Mouse (Mus musculus) kidney, embryonic 14.5 days (tissue): ENCODE measurements around the gene Mrps25. TPM values are rescaled to one million over a fixed set of nuclear protein-coding genes. Genes with fewer than 3 reads are reported as not detected.

Experiments
- ATAC-seq: fragments of 200-750 bp; cut with Nextera tagmentation; 2 replicates; pipeline ENCODE4 v1.8.0; 2017; ENCODE audit warnings: moderate number of reproducible peaks, mild to moderate bottlenecking, moderate TSS enrichment, moderate library complexity; ENCODE audit not compliant: low FRiP score, low TSS enrichment
- H3K27ac ChIP-seq: fragments of 300-500 bp; sonication (generic); 2 replicates; pipeline ENCODE4 v1.5.1; 2014; ENCODE audit warnings: low read depth, mild to moderate bottlenecking, low read length, moderate library complexity, mixed read lengths
- H3K27me3 ChIP-seq: fragments of 300-500 bp; sonication (generic); 2 replicates; pipeline ENCODE4 v1.6.1; 2014; ENCODE audit warnings: mild to moderate bottlenecking, low read length; ENCODE audit not compliant: control insufficient read depth, insufficient read depth
- H3K36me3 ChIP-seq: fragments of 300-500 bp; sonication (generic); 2 replicates; pipeline ENCODE4 v1.6.1; 2014; ENCODE audit warnings: low read length, mixed read lengths; ENCODE audit not compliant: control insufficient read depth, insufficient read depth
- H3K4me1 ChIP-seq: fragments of 300-500 bp; sonication (generic); 2 replicates; pipeline ENCODE4 v1.6.1; 2014; ENCODE audit warnings: low read length, mixed read lengths; ENCODE audit not compliant: control insufficient read depth, insufficient read depth
- H3K4me2 ChIP-seq: fragments of 300-500 bp; sonication (generic); replicated peaks from 2 replicates; pipeline ENCODE4 v1.6.1; 2014; ENCODE audit warnings: low read depth, mild to moderate bottlenecking, low read length
- H3K4me3 ChIP-seq: fragments of 300-500 bp; sonication (generic); 2 replicates; pipeline ENCODE4 v1.5.1; 2014; ENCODE audit warnings: mild to moderate bottlenecking, low read length
- H3K9ac ChIP-seq: fragments of 300-500 bp; sonication (generic); 2 replicates; pipeline ENCODE4 v1.6.1; 2014; ENCODE audit warnings: low read depth, mild to moderate bottlenecking, low read length, moderate library complexity
- H3K9me3 ChIP-seq: fragments of 300-500 bp; sonication (generic); 2 replicates; pipeline ENCODE4 v1.6.1; 2016; ENCODE audit warnings: low read length; ENCODE audit not compliant: control insufficient read depth
- WGBS: fragments of 180-500 bp; shearing (Covaris S2); extraction: QIAGEN DNeasy Blood & Tissue Kit; methylation state at CpG from one replicate; pipeline ENCODE4 v1.1.7; 2014; 5-methylcytosine and 5-hydroxymethylcytosine counted together
- polyA plus RNA-seq: library from polyadenylated mRNA; unstranded; fragments of >200 nt; fragmentation: Nextera tagmentation; extraction: Ambion mirVana; gene quantifications from 2 replicates; pipeline ENCODE4 v1.2.1, GENCODE M21; 2014

Mrps25 gene
- polyA plus RNA-seq, 1 experiment from 2014 or later, result 78.3 TPM

DNA sequence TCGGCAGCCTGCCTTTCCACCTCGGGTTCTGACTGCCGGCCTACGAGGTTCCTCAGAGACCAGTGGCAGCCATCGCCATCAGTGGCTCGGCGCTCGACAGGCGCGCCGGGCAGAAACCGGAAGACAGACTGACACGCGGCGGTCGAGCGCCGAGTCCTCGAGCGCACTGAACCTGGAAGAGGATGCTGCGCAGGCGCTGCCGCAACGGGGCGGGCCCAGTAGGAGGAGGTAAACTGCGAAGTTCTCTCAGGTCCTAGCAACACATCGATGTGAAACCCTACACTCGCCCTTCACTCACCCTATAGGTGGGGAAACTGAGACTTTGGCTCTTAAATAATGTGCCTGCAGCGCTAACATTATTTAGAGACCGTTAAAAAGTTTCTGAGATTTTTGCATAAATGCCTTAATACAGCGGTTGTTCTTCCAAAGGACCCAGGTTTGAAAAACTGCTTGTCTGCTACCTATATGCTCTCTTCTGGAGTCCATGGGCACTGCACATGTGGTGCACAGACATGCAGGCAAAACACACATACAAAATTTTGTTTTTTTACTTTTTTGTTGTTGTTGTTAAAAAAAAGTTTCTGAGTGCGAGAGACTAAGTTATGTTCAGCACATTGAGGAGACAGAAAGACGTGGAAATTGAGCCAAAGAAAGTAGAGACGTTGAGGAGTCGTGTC is 31.1 kb upstream of the Mrps25 start, which contains the start of gene Rbsn:
TSS of gene Rbsn (minus strand) at position 153 of the 677 bp plus-strand sequence.
- Histone ChIP-seq H3K27me3 (no peaks in the 10 kb centered on the region), H3K27ac (peak within 1 kb of the TSS; percentile 66), H3K4me2 (peak within 1 kb of the TSS; percentile 94), H3K9ac (peak within 1 kb of the TSS; percentile 92), H3K9me3 (no peaks in the 10 kb centered on the region), H3K4me1 (peaks cover 13% of the 10 kb centered on the region), H3K36me3 (0 out of 2 replicates have a peak, but pooled peaks cover 3% of the 10 kb centered on the region), H3K4me3 (peak within 1 kb of the TSS; percentile 98)
- peak; percentile 94 for ATAC-seq
- WGBS, result 10% methylated on average over 35 of the region's 35 CpGs

DNA sequence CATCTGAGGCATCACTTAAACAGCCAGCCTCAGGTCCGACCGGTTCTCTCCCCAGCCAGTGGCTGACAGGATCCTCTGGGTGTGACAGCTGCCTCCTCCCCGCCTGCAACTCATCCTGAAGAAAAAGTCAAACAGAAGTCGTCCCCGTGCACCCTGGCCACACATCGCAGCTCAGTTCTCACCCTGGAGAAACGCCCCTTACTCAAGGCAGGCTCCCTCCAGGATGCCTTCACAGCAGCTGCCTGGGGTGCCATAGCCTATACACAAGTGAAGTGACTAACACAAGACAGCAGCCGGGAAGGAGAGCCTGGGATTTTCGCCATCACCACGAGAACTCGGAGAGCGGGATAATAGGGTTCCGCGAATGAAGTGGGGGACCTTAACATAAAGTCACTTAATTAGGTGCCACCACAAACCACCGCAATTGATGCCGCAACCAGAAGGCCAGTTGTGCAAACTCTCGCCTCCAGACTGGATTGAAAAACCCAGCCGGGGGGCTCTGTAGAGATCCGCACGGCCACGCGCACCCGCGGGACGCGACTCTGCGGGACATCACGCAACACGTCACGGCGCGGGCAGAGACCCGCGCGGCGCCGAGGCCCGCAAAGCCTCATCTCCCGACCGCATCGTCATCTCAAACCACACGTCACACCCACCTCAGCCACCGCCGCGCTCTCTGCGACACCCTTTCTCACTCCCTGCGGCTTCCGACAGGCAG is 30.4 kb upstream of the Mrps25 start:
- no peaks in the 10 kb centered on the region for H3K9me3 ChIP-seq
- H3K36me3 ChIP-seq, result peaks cover 8% of the 10 kb centered on the region; the same call in 1 of the 2 replicates
- H3K9ac ChIP-seq, result peak overlapping the region; percentile 92
- H3K4me3 ChIP-seq, result peak overlapping the region; percentile 98
- peak overlapping the region; percentile 66 for H3K27ac ChIP-seq
- WGBS, result under 1% methylated on average over 48 of the region's 48 CpGs
- peaks cover 13% of the 10 kb centered on the region for H3K4me1 ChIP-seq
- no peaks in the 10 kb centered on the region for H3K27me3 ChIP-seq
- H3K4me2 ChIP-seq, result peak overlapping the region; percentile 94
- ATAC-seq, result peak; percentile 56; the same call in 1 of the 2 replicates

DNA sequence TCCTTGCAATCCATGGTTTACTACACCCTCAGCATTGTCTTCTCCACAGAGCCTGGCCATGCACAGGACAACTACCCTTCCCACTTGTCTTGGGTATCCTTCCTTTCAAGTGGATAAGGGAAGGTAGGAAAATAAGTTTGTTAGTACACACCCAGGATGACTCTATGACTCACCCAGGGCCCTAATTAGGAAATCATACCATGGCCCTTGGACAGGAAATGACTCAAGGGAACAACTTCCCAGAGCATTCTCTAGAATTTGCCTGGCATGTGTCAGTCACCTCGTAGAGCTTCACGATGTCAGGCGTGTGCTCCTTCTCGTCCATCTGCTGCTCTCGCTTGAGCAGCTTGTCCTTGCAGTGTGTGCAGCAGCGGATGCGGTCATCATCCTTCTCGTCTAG is 15.6 kb upstream of the Mrps25 start:
- 92% methylated on average over 8 of the region's 8 CpGs for WGBS
- H3K9ac ChIP-seq, result no peak overlapping the region
- no peak overlapping the region for H3K4me3 ChIP-seq
- no peak overlapping the region for H3K4me2 ChIP-seq
- H3K27me3 ChIP-seq, result no peaks in the 10 kb centered on the region
- H3K27ac ChIP-seq, result no peak overlapping the region
- no peaks in the 10 kb centered on the region for H3K4me1 ChIP-seq
- H3K36me3 ChIP-seq, result peaks cover 73% of the 10 kb centered on the region
- H3K9me3 ChIP-seq, result no peaks in the 10 kb centered on the region
- no peak for ATAC-seq

DNA sequence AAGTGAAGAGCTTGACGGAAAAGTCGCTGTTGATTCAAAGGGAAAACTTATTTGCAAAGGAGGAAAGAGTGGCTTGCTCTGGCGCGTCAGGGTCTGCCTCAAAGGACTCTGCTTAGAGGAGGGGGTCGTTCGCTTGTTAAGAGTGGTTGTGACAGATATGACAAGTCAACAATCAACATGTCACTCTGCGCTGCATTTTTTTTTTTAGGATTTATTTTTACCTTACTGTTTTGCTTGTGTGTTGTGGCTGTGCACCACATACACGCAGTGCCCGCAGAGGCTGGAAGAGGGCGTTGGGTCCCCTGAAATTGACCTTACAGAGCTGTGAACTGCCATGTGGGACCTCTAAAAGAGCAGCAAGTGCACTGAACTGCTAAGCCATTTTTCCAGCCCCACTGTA is 345 bp upstream of the Mrps25 start:
- Histone ChIP-seq H3K4me3 (peak overlapping the region; percentile 89), H3K27ac (no peak overlapping the region), H3K4me2 (peak overlapping the region; percentile 79), H3K9me3 (0 out of 2 replicates have a peak, but pooled peaks cover 3% of the 10 kb centered on the region), H3K9ac (peak overlapping the region; percentile 84; the same call in 1 of the 2 replicates), H3K27me3 (no peaks in the 10 kb centered on the region), H3K4me1 (peaks cover 12% of the 10 kb centered on the region), H3K36me3 (peaks cover 22% of the 10 kb centered on the region)
- WGBS, result 7% methylated on average over 10 of the region's 10 CpGs
- ATAC-seq, result peak; percentile 52

DNA sequence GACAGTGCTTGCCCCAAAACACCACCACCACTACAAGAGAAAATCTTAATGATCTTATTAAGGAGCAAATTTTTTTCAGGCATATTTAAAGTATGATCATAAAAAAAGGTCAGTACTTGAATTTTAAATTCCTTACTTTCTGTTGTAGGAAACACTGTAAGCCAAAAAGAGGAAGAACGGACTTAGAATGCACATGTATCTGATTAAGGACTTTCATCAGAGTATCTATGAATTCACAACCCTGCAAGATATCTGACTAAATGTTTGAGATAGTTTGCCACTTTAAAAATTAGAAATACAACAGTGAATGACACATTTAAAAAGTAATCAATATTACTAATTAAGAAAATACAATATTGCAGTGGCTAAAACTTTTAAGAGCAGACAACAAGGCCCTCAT is 7.4 kb downstream of the Mrps25 start:
- WGBS, result 98% methylated on average over 1 of the region's 1 CpGs
- Histone ChIP-seq H3K27ac (no peak overlapping the region), H3K9me3 (0 out of 2 replicates have a peak, but pooled peaks cover 6% of the 10 kb centered on the region), H3K4me2 (no peak overlapping the region), H3K36me3 (peaks cover 52% of the 10 kb centered on the region), H3K4me3 (no peak overlapping the region), H3K9ac (no peak overlapping the region), H3K4me1 (no peaks in the 10 kb centered on the region), H3K27me3 (no peaks in the 10 kb centered on the region)
- ATAC-seq, result no peak

DNA sequence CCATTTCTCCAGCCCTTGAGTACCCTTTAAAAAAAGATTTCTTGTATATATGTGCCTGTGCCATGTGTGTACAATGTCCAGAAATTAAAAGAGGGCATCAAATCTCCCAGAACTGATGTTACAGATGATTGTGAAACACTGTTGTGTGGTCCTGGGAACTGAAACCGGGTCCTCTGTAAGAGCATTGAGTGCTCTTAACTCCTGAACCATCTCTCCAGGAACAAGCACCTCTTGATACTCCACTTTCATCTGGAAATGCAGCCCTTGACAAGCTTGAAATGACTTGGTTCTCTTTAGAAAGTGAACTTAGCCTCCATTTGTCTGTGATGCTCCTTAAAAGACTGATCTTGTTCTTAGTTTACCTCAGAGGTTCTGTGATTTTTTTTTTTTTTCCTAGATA is 21.1 kb downstream of the Mrps25 start:
- no peak overlapping the region for H3K4me2 ChIP-seq
- 89% methylated on average over 1 of the region's 1 CpGs for WGBS
- no peaks in the 10 kb centered on the region for H3K27me3 ChIP-seq
- H3K4me1 ChIP-seq, result no peaks in the 10 kb centered on the region
- H3K4me3 ChIP-seq, result no peak overlapping the region
- no peak overlapping the region for H3K9ac ChIP-seq
- H3K27ac ChIP-seq, result no peak overlapping the region
- peaks cover 92% of the 10 kb centered on the region for H3K36me3 ChIP-seq
- H3K9me3 ChIP-seq, result no peaks in the 10 kb centered on the region
- ATAC-seq, result no peak

DNA sequence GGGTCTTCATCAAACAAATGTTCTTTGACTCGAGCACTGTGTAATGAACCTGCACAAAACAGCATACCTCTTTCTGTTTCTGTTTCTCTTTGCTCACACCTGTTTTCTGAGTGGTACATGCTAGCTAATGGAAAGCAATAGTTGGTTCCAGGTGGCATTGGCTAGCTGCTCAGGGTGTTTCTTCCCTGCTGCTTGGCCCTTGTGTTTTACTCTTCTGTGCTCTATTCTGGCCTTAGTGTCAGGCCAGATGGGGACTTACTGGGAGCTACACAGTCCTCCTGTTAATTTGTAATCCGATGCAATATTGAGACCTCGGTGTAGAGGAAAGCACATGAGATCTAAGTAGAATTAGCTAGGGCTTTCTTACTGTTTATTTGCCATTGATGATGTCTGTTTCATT is 25.0 kb downstream of the Mrps25 start:
- Histone ChIP-seq H3K4me2 (no peak overlapping the region), H3K4me3 (no peak overlapping the region), H3K4me1 (no peaks in the 10 kb centered on the region), H3K9ac (no peak overlapping the region), H3K9me3 (no peaks in the 10 kb centered on the region), H3K36me3 (peaks cover 99% of the 10 kb centered on the region), H3K27ac (no peak overlapping the region), H3K27me3 (no peaks in the 10 kb centered on the region)
- no peak for ATAC-seq
- 92% methylated on average over 3 of the region's 3 CpGs for WGBS

DNA sequence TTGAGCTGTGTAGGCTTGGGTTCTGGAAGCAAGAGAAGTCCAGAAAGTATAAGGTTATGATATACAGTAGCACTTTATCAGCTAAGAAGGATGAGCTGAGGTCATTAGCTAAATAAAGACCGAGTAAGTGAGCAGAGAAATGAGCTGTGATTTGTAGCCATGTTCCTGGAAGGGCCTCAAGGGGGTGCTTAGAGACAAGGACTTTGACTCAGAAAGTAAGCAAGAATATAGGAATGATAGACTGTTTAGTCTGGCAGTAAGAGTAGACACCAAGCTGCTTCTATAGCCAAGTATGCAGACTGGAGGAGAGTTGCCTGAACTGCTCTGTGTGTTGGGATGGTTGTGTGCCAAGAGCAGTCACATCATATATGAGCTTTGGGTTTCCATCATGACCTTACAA is 30.1 kb downstream of the Mrps25 start:
- 51% methylated on average over 1 of the region's 1 CpGs for WGBS
- no peak overlapping the region for H3K4me2 ChIP-seq
- H3K27ac ChIP-seq, result no peak overlapping the region
- peaks cover 86% of the 10 kb centered on the region for H3K36me3 ChIP-seq
- no peaks in the 10 kb centered on the region for H3K27me3 ChIP-seq
- no peak overlapping the region for H3K9ac ChIP-seq
- no peaks in the 10 kb centered on the region for H3K9me3 ChIP-seq
- no peaks in the 10 kb centered on the region for H3K4me1 ChIP-seq
- H3K4me3 ChIP-seq, result no peak overlapping the region
- ATAC-seq, result no peak

DNA sequence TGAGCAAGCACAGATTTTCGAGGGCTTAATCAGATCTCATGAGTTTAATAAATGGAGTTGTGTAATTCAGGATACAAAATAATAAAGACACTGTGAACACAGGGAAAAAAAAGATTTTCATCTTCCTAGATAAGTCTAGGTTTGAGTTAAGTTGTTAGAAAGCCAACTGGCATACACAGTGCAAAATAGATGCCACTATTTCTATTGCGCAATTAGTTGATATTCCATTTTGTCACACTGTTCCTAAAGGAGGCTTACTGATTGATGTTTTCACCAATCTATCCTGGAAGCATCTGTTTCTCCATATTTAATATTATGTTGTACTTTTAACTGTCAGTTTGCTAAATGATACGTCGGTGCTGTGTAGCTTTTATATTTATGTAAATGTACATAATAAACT is 38.0 kb downstream of the Mrps25 start:
- ATAC-seq, result no peak
- 95% methylated on average over 4 of the region's 4 CpGs for WGBS
- peaks cover 18% of the 10 kb centered on the region for H3K36me3 ChIP-seq

More for the DNA sequence above, 38.0 kb downstream of the Mrps25 start:
- no peaks in the 10 kb centered on the region for H3K27me3 ChIP-seq
- H3K4me2 ChIP-seq, result no peak overlapping the region
- H3K4me3 ChIP-seq, result no peak overlapping the region
- H3K9ac ChIP-seq, result no peak overlapping the region
- H3K9me3 ChIP-seq, result no peaks in the 10 kb centered on the region
- H3K4me1 ChIP-seq, result no peaks in the 10 kb centered on the region
- H3K27ac ChIP-seq, result no peak overlapping the region
